Mouse (Mus musculus): Measurements from ENCODE around the gene Plch2.

DNA sequence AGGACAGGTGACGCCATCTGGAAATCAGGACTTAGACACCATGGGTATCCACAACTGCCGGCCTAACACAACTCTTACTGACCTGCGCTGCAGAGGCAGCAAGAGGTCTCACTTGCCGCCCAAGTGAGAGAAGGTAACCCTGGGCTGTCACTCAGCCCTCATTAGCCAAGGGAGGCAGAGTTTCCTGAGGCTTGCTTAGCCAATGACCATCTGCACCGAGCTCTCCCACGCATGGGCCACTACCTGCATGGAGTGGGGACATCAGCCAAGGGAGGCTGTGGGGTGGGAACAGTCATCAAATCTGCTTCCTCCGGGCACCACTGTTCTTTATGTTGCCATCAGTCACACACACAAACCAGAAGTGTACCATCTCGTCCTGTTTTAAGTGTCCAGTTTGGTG lies 39.4 kb upstream of the Plch2 start:
- no peak for TF ChIP-seq CTCF (conservative IDR thresholded peaks at IDR 0.05; ENCODE audit: low read length)
- TF ChIP-seq NANOG (IDR thresholded peaks at IDR 0.05; ENCODE audit: borderline replicate concordance, low read length) = no peak

Measured in E14TG2a.4 (cell line).